Mouse (Mus musculus) ovary, postnatal 36 days (tissue): ENCODE data around the gene Xrn1.
"Not testable (repeated sequence)": the region's sequence is repeated elsewhere in the genome, so short reads cannot be mapped to it uniquely, and the experiment has no call there.

Experiments
- DNase-seq: peaks from one replicate; pipeline ENCODE4 v3.0.0; 2022; ENCODE audit warnings: low spot score, mixed read lengths

Gene Xrn1

DNA sequence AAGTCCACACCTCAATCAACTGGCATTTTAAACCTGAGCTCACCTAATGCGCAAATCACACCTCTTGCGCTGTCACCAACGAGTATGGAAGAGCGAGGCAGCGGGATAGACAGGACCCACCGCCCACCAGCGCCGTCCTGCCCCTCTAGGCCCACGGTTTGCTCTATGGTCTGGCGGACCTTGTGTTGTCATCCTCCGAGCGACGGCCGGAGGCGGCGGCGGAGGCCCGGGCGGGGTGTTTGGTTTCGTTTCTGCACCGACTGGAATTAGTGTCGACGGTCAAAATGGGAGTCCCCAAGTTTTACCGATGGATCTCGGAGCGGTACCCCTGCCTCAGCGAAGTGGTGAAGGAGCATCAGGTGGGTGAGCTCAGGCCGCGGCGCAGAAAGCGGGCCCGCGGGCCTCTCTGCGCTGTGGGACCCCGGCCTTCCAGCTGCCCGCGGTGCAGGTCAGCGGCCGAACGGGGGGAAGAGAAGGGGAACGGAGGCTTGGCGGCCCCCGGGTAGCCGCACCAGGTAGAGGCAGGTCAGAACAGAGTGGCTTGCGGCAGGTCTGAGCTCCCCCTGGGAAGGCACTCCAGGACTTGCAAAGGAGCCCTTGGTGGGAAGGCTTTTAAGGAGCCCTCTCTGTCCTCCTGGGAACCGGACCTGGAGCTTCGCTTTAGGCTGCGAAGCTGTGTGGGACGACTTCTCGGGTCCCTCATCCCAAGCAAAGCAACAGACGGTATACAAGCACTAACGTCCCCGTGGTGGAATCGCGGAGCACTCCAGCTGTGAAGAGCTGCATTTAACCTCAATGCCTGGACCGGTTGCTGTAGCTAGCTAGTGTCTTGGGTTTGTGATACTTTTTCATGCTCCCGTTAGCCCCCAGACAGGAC lies at the start of gene Xrn1:
Gene Xrn1 (plus strand): TSS at position 176 of the 877 bp plus-strand sequence.
- DNase-seq: peak; percentile 93

DNA sequence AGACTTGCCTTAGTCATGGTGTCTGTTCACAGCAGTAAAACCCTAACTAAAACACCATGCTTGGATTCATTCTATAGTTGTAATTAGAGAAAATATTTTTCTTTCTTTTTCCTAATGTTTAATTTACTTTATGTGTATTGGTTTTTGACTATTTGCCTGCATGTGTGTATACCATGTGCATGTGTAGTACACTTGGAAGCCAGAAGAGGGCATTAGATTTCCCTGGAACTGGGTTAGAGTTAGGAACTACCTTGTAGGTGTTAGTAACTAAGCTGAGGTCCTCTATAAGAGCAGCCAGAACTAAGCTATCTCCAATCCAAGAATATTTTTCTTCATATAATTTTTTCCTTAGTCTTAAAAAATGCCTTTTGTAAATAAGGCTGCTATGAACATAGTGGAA lies 21.7 kb upstream of the Xrn1 start:
- DNase-seq: no peak

DNA sequence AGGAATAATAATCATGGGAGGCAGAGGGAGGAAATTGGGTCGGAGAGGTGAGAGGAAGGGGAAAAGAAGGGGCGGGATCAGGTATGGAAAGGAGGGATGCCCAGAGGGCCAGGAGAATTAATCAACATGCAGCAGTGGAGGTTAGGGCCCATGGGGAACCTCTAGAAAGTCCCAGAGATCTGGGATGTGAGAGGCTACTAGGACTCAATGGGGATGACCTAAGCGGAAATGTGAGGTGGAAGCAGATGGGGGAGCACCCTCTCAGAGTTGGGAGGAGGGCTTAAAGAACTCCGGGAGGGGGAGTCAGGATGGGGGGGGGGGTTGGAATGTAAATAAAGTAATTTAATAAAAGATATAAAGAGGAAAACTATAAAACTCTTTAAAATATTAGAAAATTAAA lies 902 bp upstream of the Xrn1 start:
- DNase-seq: no peak

DNA sequence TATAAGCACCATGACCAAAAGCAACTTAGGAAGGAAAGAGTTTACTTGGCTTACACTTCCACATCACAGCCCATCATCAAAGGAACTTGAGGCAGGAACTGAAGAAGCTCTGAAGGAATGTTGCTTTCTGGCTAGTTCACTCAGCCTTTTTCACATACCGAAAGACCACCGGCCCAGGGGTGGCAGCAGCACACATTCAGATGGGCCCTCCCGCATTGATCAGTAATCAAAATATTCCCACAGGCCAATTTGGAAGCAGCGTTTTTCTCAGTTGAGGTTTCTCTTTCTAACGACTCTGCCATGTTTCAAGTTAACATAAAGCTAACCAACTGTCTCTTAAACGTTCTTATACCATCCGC lies 355 bp upstream of the Xrn1 start:
- DNase-seq: no peak

DNA sequence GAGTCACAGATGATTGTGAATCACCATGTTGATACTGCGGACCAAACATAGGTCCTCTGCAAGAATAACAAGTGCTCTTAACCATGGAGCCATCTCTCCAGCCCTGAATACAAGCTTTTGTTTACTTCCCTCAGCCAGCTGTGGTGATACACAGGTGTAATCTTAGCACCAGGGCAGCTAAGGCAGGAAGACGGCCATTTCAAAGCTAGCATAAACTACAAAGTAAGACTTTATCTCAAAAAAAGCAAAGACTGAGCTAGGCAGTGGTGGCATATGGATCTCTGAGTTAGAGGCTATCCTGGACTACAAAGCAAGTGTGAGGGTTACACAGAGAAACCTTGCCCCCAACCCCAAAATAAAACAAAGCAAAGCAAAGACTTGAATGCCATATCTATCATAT lies 3.1 kb downstream of the Xrn1 start:
- no peak for DNase-seq

DNA sequence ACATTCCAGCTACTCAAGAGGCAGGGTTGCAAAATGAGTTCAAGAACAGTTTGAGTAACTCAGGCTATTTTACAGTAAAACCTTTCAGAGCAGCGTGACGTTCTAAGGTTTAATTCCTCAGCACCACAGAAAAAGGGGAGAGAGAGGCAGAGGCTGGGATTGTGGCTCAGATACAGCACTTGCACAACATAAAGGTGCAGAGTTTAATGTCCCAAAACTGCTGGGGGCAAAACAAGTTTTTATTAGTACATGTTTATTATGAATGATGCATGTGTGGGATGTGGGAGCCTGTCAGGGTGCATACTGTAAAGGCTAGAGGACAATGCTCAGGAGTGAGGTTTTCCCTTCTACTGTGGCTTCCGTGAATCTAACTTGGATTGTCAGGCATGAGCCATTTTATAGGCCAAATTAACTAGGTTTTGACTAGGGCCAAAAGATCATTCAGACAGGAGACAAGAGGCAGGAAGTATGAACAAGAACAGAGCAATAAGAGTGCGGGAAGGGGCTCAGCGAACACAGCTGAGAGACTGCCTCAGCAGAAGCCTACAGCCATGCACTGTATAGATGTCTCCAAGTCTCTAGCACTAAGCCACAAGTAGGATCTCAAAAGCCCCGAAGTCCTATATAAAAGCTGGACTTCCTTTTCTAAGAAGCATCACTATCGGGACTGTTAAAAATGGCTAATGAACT lies 3.6 kb downstream of the Xrn1 start:
- DNase-seq: no peak

DNA sequence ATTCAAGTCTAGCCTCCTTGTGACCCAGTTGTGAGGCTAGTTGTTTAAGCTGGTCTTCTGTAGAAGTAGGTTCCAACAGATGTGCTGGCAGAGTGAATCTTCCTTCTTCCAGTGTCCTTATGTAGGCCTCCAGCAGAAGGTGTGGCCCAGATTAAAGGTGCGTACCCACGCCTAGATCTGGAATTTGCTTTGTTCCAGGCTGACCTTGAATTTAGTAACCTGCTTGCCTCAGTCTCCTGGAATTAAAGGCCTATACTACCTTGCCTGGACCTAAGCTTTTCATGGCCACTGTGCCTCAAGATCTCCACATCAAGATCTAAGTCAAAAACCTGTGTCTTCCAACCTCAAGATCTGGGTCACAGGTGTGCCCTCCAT lies 4.2 kb downstream of the Xrn1 start:
- not testable (repeated sequence) for DNase-seq

DNA sequence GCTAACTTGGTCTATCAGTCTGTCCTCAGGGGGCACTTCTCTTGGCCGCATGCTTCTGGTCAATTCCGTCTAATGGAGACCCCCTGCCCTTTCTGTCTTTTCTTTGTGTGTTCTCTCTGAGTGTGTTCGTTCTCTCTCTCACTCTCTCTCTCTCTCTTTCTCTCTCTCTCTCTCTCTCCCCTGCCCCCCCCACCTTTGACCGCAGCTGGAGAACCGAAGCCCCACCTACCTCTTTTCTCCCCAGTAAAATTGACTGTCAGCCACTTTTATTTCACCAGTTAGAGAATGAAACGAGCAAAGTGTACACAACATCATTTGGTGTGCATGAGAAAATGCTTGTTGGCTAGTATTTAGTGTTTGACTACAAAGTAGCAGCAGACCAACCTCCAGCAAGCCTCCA lies 4.7 kb downstream of the Xrn1 start:
- DNase-seq: no peak

DNA sequence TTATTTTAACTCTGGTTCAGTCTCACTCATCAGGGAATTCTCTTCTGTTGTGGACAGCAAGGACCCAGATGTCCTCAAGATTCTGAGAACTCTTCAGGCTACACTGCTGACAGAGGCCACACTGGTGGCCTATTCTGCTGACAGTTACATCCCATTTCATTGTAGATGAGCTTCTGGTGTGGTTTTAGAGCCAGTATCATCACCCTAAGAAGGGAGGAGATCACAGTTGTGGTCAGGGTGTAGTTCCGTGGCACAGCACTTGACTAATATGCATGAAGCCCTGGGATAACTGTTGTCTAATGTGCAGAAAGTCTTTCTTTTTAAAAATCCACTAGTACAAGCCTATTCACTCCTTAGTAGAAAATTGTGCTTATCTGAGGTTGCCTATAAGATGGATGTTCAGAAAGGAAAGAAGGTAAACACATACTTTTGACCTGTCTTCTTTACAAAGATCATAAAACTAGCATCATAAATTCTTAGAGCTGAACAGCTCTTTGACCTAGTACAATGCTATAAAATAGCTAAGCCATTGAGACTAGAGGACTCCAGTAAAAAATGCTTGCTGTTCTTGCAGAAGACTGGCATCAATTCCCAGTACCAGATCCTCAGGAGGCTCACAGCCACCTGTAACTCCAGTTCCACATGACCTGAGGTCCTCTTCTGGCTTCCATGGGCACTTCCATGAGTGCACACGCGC lies 5.3 kb downstream of the Xrn1 start:
- no peak for DNase-seq

DNA sequence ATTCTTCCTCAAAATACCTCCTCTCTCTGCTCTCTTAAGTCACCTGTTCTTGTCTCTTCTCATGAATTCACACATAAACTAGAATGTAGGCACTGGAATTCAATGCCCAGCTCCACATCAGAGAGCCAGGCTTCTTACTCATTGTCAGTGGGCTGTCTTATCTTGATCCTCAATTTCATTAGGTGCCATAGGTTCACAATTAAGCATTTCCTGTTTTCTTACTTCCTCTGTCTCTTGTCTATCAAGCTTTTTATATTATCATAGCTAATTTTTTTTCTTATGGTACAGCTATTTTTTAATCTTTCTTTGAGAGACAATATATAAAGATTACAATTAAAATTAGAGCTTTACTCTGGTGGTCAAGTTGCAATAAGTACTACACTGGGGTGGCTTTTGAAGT lies 6.5 kb downstream of the Xrn1 start:
- no peak for DNase-seq

DNA sequence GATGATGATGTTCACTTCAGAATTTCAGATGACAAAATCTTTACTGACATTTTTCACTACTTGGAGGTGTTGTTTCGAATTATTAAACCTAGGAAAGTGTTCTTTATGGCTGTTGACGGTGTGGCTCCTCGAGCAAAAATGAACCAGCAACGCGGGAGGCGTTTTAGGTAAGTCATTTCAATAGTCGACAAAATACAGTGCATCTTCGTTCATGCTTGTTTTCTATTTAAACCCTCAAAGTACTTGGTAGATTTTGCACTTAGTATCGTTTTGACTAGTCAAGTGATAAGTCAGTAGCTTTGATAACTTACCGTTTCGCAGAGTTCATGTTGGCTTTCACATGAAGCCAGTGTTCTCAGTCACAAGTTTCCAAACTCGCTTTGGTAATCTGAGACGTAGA lies 9.5 kb downstream of the Xrn1 start:
- DNase-seq: no peak

DNA sequence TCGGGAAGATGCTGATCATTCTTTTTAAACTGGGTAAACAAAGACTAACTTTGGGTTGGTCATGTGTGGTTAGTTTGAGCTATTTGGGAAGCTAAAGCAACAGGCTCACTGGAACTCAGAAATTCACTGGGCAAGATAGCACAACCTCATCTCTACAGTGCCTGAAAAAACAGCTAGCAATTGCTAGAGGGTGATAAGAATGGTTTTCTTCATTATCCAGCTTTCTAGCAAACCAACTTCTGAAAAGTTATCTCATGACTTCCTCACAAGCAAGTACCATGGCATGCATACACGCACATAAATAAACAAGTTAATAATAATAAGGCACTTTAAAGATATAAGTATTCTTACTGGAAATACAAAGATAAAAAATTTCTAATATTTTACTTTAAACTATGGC lies 23.7 kb downstream of the Xrn1 start:
- no peak for DNase-seq

DNA sequence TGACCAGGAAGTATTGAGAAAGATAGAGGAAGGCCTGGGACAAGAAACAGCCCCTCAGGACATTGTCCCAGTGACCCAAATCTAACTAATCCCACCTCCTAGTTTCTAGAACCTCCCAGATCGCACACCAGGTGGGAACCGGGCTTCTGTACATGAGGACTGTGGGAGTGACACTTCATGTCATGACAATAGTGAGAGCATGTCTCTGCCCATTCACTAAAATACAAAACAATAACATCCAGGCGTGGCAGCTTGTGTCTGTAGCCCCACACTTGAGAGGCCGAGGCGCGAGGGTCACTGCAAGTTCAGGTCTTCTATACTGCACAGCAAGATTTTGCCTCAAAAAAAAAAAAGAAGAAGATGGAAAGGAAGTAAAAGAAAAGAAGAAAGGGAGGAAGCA lies 25.3 kb downstream of the Xrn1 start:
- no peak for DNase-seq

DNA sequence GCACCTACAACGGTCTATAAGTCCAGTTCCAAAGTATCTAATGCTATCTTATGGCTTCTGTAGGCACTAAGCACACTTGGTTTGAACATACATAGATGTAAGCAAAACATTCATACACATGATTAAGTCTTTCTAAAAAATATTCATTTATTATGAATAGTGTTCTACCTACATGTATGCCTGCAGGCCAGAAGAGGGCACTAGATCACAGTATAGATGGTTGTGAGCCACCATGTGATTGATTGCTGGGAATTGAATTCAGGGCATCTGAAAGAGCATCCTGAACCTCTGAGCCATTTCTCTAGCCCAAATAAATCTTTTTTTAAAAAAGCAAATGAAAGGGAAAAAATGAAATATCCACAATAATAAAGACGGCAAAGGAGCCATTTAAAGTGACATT lies 37.7 kb downstream of the Xrn1 start:
- no peak for DNase-seq

DNA sequence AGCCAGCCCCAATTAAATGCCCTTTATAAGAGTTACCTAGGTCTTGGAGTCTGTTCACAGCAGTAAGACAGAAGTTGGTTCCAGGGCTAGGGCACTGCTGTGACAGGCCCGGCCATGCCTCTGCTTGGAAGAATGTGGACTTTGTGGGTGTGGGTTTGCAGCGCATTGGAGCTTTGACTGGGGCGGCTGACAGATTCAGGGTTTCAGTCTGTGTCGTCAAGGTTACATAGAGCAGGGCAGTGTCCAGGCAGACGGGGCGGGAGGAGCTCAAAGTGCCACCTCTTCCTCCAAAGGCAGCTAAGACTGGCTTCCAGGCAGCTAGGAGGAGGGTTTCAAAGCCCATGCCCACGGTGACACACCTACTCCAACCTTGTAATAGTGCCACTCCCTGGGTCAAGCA lies 49.9 kb downstream of the Xrn1 start:
- DNase-seq: no peak

DNA sequence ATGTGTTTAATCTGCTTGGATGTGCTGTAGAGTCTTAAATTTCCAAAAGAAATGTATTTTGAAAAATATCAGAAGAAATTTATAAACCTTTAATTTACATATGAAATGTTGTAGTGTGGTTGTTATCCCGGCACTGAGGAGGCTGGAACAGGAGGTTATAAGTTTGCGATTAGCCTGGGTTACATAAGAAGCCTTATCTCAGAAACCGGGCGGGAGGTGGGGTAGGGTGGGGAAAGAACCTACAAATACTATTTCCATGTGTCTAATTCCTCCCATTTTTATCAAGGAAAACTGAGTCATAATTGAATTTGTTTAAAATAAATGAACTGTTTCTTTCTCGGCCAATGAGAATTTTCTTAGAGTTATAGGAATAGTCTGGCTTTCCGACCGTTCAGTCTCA lies 56.1 kb downstream of the Xrn1 start:
- DNase-seq: no peak

DNA sequence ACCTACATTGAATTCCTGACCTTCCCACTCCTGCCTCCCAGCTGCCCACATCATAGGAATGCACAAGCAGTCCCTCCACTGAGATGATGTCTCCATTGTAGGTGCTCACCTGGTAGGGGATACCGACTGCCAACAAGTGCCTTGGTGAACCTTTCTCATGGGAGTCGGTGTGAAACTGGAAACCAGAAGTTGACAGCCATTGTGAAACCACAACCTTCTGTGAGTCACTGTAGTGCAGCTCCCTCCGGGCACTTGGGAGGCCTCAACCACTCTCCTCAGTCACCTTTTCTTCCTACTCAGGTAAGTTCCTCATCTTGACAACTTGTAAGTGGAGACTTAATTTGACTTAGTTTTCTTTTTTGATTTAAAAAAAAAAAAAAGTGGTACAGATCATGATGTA lies 69.4 kb downstream of the Xrn1 start:
- DNase-seq: no peak

DNA sequence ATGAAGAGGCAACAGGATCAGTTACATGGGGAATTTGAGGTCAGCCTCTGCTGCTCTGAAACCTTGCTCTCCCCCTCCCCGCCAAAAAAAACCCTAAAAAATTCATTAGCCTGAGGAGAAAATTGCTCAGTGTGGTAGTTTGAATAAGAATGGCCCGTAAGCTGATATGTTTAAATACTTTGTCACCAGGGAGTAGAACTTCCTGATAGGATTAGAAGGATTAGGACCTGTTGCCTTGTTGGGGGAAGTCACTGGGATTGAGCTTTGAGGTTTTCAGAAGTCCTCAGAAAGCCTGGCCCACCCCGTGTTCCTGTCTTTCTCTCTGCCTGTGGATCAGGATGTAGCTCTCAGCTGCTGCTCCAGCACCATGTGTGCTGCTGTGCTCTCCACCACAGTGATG lies 73.4 kb downstream of the Xrn1 start:
- DNase-seq: no peak

DNA sequence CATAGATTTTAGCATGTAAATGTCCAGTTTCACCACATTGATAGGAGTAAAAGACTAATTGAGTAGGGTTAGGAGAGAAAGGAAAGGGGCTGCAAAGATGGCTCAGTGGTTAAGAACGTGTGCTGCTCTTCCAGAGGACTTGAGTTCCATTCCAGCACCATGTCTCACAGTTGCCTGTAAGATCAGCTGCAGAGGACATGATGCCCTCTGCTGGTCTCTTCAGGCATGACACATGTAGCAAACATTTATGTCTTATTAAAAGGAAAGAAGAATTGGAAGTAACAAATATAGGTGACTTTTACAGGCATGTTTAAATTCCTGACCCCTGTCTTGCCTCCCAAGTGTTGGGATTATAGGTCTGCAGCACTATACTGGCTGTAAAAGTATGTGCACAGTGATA lies 74.3 kb downstream of the Xrn1 start:
- peak; percentile 9 for DNase-seq

DNA sequence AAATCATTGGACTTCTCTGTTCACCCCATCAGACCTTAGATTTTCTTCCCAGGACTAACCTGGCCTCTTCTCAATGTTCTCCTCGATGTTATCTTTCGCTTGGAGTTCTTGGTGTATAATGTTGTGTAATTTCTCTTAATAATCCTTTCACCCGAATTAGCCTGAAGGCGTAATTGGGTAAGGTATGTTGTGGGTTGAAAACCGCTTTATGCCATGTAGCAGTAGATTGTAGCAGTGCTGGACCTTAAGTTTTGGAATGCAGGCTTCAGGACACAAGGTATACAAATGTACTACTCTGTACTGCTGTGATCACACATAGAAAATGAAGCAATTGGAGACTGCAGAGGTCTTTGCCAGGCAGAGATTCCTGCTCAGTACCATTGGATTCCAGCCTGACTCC lies 75.3 kb downstream of the Xrn1 start:
- no peak for DNase-seq

DNA sequence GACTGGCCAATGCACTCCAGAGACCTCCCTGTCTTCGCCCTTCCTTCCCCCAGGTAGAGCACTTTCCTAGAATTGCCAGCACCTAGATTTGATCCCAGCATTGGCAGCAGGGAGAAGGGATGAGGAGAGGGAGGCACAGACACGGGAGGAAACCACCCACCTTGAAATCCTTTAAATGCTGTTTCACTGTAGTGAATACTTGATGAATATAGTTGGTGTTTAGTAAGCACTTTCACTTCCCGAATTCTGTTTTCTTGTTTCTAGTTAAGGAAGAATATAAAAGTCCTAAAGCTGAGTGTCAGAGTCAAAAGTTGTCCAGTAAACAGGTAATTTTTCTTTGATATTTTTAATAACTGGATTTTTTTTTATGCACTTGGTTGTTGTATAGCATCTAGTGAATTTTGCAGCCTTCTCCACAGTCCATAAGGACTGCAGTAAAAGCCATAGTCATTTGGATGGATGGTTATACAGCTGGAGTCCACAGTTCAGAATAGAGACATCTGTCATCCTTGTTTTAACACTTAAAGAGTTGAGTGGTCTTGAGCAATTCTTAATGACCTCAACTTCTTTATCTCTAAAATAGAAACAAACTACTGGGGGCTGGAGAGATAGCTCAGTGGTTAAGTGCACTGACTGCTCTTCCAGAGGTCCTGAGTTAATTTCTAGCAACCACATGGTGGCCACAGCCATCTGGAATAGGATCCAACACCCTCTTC lies 81.0 kb downstream of the Xrn1 start:
- no peak for DNase-seq

DNA sequence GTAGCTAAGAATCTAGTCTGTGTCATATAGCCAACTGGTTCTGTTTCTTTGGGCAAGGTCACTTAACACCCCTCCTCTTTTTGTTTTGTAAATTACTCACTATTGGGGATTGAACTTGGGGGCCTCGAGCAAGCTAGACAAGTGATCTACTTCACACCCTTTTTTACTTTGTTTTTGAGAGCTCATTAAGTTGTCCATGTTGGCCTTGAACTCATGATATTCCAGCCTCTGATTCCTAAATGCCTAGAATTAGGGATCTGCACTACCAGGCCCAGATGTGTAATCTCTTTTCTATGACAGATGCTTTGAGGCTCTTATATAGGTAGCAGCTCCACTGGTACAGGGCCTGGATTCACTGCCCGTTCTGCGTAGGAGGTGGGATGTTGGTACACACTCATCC lies 89.7 kb downstream of the Xrn1 start:
- no peak for DNase-seq

DNA sequence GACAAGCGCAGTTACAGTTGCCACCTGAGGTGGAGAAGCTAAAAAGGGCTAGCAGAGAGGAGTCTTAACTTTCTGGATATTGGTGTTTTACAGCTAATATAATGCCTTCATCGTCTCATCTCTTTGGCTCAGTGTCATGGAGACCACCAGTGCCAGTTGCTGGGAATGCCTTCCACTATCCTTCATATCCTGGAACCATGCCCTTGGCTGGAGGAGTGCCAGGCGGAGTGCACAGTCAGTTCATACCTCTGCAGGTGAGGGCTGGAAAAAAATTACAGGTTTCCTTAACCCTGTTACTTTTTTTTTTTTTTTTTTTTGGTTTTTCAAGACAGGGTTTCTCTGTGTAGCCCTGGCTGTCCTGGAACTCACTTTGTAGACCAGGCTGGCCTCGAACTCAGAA lies 96.9 kb downstream of the Xrn1 start:
- no peak for DNase-seq
